Mouse (Mus musculus) neural tube, embryonic 10.5 days (tissue): ENCODE data around the gene Cct8.
"Not testable (repeated sequence)": the region's sequence is repeated elsewhere in the genome, so short reads cannot be mapped to it uniquely, and the experiment has no call there.

Experiments used
- DNase-seq: peaks from one replicate; pipeline ENCODE4 v3.0.0-alpha.2; 2017; ENCODE audit warnings: low spot score; ENCODE audit errors: extremely low spot score

The Cct8 gene

DNA sequence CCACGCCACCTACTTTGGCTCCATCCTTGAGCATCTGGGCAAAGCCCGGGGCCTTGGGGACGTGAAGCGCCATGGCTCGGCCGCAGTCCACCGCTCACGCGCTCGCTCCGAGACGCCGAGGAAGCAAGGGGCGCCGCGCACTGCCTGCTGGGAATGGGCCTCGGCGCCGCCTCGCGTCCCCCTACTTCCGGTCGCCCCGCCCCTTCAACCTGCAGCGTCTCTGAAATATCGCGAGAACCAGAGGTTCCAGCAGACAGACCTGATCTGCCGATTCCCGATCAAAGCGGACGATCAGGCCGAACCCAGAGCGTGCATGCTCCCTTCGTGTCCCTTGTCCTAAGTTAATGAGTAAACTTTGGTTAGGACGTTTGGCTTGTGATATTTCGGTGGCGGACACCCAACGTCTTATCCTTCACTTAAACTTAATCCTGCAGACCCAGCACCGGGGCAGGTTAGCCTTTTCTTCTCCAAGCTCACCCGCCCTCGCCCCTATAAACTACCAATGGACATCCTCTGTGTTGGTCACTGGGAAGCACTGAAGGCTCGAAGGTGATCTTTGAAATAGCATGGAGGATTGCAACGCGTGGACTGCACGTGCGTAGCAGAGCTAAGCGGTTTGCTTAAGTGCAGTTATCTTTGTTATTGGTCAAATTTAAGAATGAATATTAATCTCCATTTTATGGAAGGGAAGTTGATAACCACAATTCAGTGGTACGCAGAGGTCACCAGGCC lies at the start of gene Cct8:
Gene Cct8 (minus strand): TSS at position 158 of the 732 bp plus-strand sequence.
- peak; percentile 98 for DNase-seq

- no peak for DNase-seq
Observed at GRCm38 (mm10) chr16:87528755-87529154, 33.1 kb upstream of the Cct8 start.

DNA sequence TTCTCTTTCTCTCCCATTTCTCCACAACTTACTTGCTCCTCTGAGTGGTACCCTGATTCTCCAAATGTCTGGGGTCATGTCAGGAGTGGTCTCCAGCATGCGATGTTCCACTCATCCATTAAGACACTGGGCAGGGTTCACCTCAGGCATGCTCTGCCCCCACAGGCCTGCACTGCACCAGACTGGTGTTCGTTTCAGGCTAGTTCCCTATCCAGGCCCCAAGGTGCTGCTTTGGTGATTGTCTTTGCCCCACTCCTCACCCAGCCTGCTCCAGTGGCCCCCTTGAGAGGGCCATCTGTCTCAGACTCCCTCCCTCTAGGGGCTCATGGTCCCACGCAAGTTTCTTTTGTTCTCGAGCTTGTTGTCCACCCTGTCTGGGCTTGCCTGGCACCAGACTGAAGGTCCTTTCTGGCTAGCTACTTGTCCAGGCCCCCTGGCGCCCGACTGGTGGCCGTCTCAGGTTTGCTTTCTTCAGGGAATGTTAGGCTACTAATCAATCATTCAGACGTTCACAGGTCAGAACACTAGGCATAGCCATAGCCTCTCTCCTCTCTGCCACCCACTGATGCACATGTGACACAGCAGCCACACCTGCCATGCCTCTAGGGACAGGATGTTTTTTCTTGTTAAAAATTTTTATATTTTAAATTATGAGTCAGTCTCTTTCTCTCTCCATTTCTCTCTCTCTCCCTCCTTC lies 32.0 kb upstream of the Cct8 start:
- no peak for DNase-seq

GRCm38 (mm10) chr16:87524228-87524627 lies 28.6 kb upstream of the Cct8 start:
- no peak for DNase-seq

- DNase-seq = no peak
Observed at GRCm38 (mm10) chr16:87512331-87512730, 16.7 kb upstream of the Cct8 start.

DNA sequence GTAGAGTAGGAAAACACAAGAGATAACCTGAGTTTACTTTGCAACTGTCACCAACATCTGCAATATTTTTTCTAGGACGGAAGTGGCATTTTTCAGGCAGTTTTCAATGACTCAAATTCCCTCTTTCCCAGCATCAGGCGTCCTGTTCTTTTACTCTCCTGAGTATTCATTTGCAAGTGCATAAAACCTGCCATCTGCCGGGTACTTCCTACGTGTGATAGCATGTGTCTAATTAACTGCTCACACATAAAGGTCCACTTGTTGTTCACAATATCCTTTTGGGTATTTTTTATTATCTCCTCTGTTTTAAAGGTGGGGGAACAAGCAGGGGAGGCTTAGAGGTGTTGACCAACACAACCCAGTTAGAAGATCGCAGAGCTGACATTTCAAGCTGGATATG lies 16.0 kb upstream of the Cct8 start:
- no peak for DNase-seq

- no peak for DNase-seq
Observed at GRCm38 (mm10) chr16:87501304-87502078, 5.8 kb upstream of the Cct8 start.

- DNase-seq = no peak
Observed at GRCm38 (mm10) chr16:87499556-87499955, 3.9 kb upstream of the Cct8 start.

GRCm38 (mm10) chr16:87497171-87497570 lies 1.5 kb upstream of the Cct8 start:
- no peak for DNase-seq

DNA sequence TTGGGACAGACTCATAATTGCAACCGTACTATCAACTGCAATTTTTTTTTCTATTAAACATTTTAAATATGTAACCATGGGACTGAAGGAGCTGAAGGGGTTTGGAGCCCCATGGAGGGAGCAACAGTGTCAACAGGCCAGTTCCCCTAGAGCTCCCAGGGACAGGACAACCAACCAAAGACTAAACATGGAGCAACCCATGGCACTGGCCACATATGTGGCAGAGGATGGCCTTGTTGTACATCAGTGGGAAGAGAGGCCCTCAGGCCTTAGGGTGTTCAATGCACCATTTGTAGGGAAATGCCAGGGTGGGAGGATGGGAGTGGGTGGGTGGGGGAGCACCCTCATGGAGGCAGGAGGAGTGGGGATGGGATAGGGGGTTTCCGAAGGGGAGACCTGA lies 1.1 kb upstream of the Cct8 start:
- DNase-seq = no peak

DNA sequence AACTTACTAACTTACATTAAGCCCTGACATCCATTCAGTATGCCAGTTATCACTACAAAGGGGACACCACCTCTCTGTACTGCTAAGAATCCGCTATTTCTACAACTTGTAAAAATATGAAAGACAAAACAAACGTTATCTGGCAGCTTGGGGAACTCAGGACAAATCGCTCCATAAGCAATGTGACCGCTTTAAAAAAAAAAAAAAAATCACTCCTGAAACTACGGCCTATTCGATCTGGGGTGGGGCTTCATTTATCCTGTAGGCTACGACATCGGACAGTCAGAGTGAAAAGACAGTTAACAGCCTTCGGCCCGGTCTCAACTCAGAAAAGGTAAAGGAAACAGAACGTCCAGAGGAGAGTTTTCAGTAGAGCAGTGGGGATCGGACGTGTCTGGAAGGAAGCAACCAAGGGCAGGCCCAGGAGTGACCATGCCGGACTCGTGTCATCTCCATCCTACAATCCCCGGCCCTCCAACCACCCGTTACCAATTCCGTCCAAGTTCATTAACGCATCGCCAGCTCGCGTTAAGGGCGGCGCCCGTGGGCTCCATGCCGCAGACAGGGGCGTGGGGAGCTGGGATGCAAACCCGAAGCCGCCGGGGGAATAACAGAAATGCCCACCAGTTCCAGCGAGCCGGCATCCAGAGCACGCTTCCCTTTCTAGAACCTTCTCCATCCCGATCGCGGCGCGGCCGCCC lies 568 bp downstream of the Cct8 start:
- no peak for DNase-seq

DNA sequence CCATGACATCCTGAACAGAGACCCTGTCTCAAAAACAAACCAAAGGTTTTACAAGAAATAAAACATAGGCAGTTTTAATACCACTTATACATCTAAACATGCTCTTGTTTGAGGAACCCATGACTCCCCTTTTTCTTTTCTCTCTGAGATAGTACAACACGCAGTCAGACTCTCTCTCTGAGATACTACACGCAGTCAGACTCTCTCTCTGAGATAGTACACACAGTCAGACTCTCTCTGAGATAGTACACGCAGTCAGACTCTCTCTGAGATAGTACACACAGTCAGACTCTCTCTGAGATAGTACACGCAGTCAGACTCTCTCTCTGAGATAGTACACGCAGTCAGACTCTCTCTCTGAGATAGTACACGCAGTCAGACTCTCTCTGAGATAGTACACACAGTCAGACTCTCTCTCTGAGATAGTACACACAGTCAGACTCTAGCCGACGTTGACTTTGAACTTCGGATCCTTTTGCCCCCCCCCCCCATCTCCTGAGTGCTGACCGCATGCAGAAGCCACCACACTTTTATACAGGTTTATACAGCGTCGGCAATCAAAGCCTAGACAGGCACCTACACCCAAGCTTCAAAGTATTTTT lies 3.4 kb downstream of the Cct8 start:
- not testable (repeated sequence) for DNase-seq

GRCm38 (mm10) chr16:87488605-87489004 lies 7.1 kb downstream of the Cct8 start:
- no peak for DNase-seq

DNA sequence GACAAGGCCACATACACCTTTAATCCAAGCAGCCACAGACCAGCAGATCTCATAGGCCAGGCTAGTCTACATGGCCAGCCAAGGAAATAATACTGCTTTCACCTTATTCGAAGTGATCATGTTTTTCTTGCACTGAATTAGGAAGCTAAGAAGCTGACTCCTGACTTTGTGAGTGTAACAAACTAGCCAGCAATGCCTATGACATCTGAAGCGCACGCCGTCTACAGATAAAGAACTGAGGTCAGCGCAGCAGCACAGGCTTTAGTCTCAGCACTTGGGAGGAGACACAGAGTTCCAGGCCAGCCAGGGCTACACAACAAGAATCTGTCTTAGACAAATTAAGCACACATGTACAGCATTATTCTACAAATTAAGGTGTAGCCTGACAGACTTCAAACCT lies 8.9 kb downstream of the Cct8 start:
- DNase-seq = no peak

- DNase-seq = no peak
Observed at GRCm38 (mm10) chr16:87484367-87484766, 11.3 kb downstream of the Cct8 start.

DNA sequence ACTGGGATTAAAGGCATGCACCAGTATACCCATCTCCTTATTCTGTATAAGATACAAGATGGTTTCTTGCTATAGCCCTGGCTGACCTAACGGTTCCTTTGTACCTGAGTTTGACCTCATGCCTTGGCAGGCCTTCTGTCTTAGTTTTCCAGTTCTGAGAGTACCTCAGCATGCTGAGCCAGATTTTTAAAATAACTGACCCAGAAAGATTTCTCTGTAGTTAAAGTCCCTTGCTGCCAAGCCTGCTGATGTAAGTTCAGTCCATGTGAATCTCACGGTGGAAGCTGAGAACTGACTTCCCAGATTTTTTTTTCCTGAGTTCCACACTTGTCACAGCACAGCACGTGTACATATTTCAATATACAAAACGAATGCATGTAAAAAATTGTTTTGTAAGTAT lies 25.1 kb downstream of the Cct8 start:
- no peak for DNase-seq

GRCm38 (mm10) chr16:87458752-87459151 lies 36.9 kb downstream of the Cct8 start:
- no peak for DNase-seq

DNA sequence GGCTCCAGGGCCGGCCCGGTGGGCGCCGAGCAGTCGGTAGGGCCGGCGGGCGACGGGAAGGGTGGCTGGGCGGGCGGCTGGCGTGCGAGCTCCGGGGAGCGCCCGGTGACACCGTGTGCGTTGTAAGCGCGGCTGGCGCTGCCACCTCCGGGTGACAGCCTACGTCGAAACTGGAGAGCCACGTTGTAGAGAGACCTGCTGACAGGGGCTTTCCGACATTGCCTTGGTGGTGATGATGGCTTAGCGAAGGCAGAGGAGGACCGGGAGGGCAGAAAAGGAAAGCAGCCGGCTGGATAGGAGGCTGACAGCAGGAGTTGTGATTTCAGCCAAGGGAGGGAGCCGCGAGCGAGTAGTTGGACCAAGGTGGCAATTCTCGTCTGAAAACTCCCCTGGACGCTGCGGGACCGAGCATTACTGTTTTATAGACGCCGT lies 40.5 kb downstream of the Cct8 start:
- DNase-seq = no peak

- peak; percentile 89 for DNase-seq
Observed at GRCm38 (mm10) chr16:87454419-87455179, 41.1 kb downstream of the Cct8 start, which contains the start of gene Usp16. Usp16 (plus strand) TSS chr16:87454703.

DNA sequence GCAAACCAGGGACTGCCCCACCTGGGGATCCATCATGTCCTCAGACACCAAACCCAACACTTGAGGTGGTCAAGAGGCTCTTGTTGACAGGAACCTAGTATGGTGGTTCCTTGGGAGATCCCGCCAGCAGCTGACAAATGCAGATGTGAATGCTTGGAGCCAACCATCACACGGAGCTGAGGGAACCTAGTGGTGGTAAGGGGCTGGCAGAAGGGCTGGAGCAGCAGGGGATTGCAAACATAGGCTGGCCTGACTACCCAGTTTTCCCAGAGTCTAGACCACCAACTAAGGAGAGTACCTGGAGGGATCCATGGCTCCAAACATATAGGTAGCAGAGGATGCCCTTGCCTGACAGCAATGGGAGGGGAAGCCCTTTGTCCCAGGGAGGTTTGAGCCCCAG lies 42.4 kb downstream of the Cct8 start:
- DNase-seq = no peak
